Mouse (Mus musculus): Measurements from ENCODE around the gene Cyb561d2. TPM values are rescaled to one million over a fixed set of nuclear protein-coding genes. Genes with fewer than 3 reads are reported as not detected.
A peak's percentile ranks its signal among the peaks of the same experiment; 100 is the strongest.

Gene Cyb561d2
- polyA plus RNA-seq, 1 experiment from 2014 or later: 34.7 TPM

DNA sequence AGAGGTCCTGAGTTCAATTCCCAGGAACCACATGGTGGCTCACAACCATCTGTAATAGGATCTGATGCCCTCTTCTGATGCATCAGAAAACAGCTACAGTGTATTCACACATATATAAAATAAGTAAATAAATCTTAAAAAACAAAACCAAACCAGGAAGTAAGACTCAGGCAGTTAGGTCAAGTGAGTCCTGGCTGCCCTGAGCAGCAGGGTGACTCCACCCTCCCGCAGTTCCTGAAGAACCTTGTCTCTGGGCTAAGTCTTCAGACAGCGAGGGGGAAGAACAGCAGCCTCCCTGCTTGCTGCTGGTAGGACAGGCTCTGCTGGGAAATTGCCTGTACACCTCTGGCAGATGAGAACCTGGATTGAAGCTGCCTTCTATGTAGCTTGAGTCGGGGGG is 14.4 kb upstream of the Cyb561d2 start:
- no peak for ATAC-seq
- 42% methylated on average over 3 of the region's 3 CpGs for WGBS
- TF ChIP-seq EP300 (IDR thresholded peaks at IDR 0.05) (no peak), CTCF (IDR thresholded peaks at IDR 0.05) (no peak)
- Histone ChIP-seq H3K27ac (ENCODE audit: low read length) (peak overlapping the region; percentile 99; the same call in 1 of the 2 replicates), H3K4me2 (replicated peaks; ENCODE audit: low read depth, low read length) (peak overlapping the region; percentile 78), H3K4me3 (ENCODE audit: low read depth, low read length) (peak overlapping the region; percentile 79; the same call in 1 of the 2 replicates), H3K9me3 (ENCODE audit: low read length) (no peaks in the 10 kb centered on the region), H3K9ac (replicated peaks; ENCODE audit: low read depth) (no peak overlapping the region; the same call in 1 of the 2 replicates), H3K27me3 (replicated peaks; ENCODE audit: insufficient read depth, low read length) (no peaks in the 10 kb centered on the region), H3K4me1 (ENCODE audit: insufficient read depth, low read depth, low read length) (peaks cover 30% of the 10 kb centered on the region), H3K36me3 (ENCODE audit: insufficient read depth, low read length) (peaks cover 38% of the 10 kb centered on the region; the same call in 1 of the 2 replicates)
- DNase-seq (ENCODE audit: low spot score): peak; percentile 55

DNA sequence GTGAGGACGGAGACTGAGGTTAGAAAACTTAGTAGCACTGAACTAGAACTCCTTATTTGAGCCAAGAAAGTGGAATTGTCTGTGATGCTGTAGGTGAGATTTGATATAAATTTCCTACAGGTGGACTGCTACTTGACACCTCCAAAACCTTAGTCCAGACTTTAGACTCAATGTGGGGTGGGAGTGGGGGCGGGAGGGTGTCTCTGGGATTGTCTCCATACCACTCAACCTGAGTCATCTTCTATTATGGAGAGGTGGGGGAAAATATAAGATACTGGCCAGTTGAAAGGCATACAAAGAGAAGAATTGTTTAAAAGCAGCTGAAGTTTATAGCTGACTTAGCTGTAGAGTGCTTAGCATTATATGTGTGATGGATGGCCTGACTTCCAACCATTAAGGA is 13.7 kb upstream of the Cyb561d2 start:
- Histone ChIP-seq H3K27ac (ENCODE audit: low read length) (peak overlapping the region; percentile 99), H3K36me3 (ENCODE audit: insufficient read depth, low read length) (peaks cover 34% of the 10 kb centered on the region; the same call in 1 of the 2 replicates), H3K4me1 (ENCODE audit: insufficient read depth, low read depth, low read length) (peaks cover 36% of the 10 kb centered on the region), H3K9ac (replicated peaks; ENCODE audit: low read depth) (peak overlapping the region; percentile 72), H3K4me3 (ENCODE audit: low read depth, low read length) (peak overlapping the region; percentile 79), H3K9me3 (ENCODE audit: low read length) (no peaks in the 10 kb centered on the region), H3K4me2 (replicated peaks; ENCODE audit: low read depth, low read length) (peak overlapping the region; percentile 78), H3K27me3 (replicated peaks; ENCODE audit: insufficient read depth, low read length) (no peaks in the 10 kb centered on the region)
- ATAC-seq: no peak
- WGBS: 30% methylated on average over 2 of the region's 2 CpGs
- TF ChIP-seq EP300 (IDR thresholded peaks at IDR 0.05) (no peak), CTCF (IDR thresholded peaks at IDR 0.05) (no peak)
- no peak for DNase-seq (ENCODE audit: low spot score)

DNA sequence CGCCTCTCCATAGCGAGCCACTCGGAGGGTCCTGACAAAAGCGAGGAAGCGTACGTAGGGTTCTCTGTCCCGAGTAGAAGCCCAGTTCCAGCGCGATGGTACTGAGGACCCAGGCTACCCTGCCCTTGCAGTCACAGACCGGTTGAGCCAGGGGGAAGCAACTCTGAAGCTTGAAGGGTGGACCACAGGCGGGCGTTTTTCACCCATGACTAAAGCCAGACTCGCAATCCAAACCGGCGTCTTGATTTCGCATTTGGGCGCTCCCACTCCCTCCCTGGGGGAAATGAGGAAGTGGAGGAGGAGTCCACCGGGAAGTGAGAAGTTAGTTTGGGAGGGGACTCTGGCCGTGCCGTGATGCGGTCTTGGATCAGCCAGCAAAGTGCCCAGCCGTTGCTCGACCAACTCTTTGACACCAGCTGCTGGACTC is 13.1 kb upstream of the Cyb561d2 start:
- peak overlapping the region; percentile 79 for H3K4me3 ChIP-seq (ENCODE audit: low read depth, low read length)
- no peaks in the 10 kb centered on the region for H3K27me3 ChIP-seq (replicated peaks; ENCODE audit: insufficient read depth, low read length)
- TF ChIP-seq EP300 (IDR thresholded peaks at IDR 0.05) (0 out of 2 replicates have a peak, but pooled peaks have one; percentile 17), CTCF (IDR thresholded peaks at IDR 0.05) (0 out of 2 replicates have a peak, but pooled peaks have one; percentile 24)
- peaks cover 30% of the 10 kb centered on the region; the same call in 1 of the 2 replicates for H3K36me3 ChIP-seq (ENCODE audit: insufficient read depth, low read length)
- under 1% methylated on average over 22 of the region's 23 CpGs for WGBS
- peaks cover 36% of the 10 kb centered on the region for H3K4me1 ChIP-seq (ENCODE audit: insufficient read depth, low read depth, low read length)
- H3K4me2 ChIP-seq (replicated peaks; ENCODE audit: low read depth, low read length): peak overlapping the region; percentile 78
- ATAC-seq (peak; percentile 29), DNase-seq (ENCODE audit: low spot score) (peak; percentile 96)
- no peaks in the 10 kb centered on the region for H3K9me3 ChIP-seq (ENCODE audit: low read length)
- H3K9ac ChIP-seq (replicated peaks; ENCODE audit: low read depth): peak overlapping the region; percentile 72
- H3K27ac ChIP-seq (ENCODE audit: low read length): peak overlapping the region; percentile 99

DNA sequence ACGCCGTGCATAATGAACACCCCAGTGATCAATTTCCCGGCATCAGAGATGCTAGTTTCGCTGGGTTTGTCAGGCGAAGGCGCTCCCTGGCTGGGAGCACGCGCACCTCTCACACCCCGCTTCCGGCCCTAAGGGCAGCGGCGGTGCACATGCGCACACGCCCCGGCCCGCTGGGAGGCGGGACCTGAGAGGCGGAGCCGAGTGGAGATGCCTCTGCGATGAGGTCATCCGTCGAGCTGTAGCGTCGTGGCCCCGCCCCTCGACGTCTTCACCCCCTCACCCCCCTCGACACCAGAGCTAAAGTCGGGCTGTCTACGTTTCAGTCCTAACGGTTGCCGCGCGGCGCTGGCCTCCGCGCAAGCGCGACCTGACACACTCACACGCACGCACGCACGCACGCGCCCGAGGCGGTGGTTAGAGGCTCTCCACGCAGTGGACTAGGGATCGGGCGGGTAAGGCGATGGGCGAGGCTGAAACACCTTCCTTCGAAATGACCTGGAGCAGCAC is 12.4 kb upstream of the Cyb561d2 start:
- peaks cover 36% of the 10 kb centered on the region for H3K4me1 ChIP-seq (ENCODE audit: insufficient read depth, low read depth, low read length)

DNA sequence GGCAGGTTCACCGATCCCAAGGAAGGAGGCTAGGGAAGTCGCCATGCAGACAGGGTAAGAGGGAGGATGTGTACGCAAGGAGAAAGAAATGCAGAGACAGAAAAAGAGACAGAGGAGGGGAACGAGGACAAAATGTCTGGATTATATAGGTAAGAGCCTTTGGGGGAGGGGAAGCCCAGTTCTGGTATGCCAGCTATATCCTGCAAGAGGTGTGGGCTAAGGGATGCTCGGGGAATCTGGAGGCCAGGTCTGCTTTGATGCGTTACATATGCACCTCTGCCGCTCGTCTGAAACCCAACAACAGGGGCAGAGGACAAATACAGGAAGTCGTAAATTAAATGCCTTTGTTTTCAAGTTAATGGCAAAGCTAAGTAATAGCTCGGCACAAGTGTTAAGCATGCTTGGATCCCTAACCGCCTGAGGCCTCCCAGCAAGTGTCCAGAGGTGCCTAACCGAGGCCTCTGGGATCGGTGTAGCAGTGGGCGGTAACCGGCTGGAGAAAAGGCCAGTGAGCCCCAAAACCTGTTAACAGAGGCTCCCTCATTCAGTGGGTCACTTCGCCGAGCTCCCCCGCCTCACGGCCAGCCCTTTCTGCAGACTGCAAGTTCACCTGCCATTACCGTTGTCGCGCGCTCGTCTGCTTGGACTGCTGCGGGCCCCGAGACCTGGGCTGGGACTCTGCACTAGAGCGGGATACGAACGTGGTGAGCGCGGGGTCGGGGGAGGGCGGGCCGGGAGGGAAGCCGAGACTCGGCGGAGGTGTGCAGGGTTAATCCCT is 11.7 kb upstream of the Cyb561d2 start:
- Histone ChIP-seq H3K27me3 (replicated peaks; ENCODE audit: insufficient read depth, low read length) (no peaks in the 10 kb centered on the region), H3K9me3 (ENCODE audit: low read length) (no peaks in the 10 kb centered on the region), H3K4me2 (replicated peaks; ENCODE audit: low read depth, low read length) (peak overlapping the region; percentile 78), H3K4me1 (ENCODE audit: insufficient read depth, low read depth, low read length) (peaks cover 36% of the 10 kb centered on the region), H3K4me3 (ENCODE audit: low read depth, low read length) (peak overlapping the region; percentile 79), H3K36me3 (ENCODE audit: insufficient read depth, low read length) (peaks cover 18% of the 10 kb centered on the region; the same call in 1 of the 2 replicates), H3K9ac (replicated peaks; ENCODE audit: low read depth) (peak overlapping the region; percentile 23; the same call in 1 of the 2 replicates), H3K27ac (ENCODE audit: low read length) (peak overlapping the region; percentile 82)
- DNase-seq (ENCODE audit: low spot score) (no peak), ATAC-seq (peak; percentile 14)
- TF ChIP-seq EP300 (IDR thresholded peaks at IDR 0.05) (no peak), CTCF (IDR thresholded peaks at IDR 0.05) (no peak)
- 5% methylated on average over 36 of the region's 37 CpGs for WGBS

More for the DNA sequence above, 12.4 kb upstream of the Cyb561d2 start:
- 3% methylated on average over 50 of the region's 53 CpGs for WGBS
- Histone ChIP-seq H3K4me3 (ENCODE audit: low read depth, low read length) (peak overlapping the region; percentile 79), H3K4me2 (replicated peaks; ENCODE audit: low read depth, low read length) (peak overlapping the region; percentile 78), H3K27me3 (replicated peaks; ENCODE audit: insufficient read depth, low read length) (no peaks in the 10 kb centered on the region), H3K9me3 (ENCODE audit: low read length) (no peaks in the 10 kb centered on the region), H3K9ac (replicated peaks; ENCODE audit: low read depth) (peak overlapping the region; percentile 72), H3K27ac (ENCODE audit: low read length) (peak overlapping the region; percentile 99), H3K36me3 (ENCODE audit: insufficient read depth, low read length) (peaks cover 24% of the 10 kb centered on the region; the same call in 1 of the 2 replicates)
- ATAC-seq: peak; percentile 90
- TF ChIP-seq EP300 (IDR thresholded peaks at IDR 0.05): no peak; the same call in 1 of the 2 replicates
- TF ChIP-seq CTCF (IDR thresholded peaks at IDR 0.05): peak; percentile 44; the same call in 1 of the 2 replicates
- DNase-seq (ENCODE audit: low spot score): peak; percentile 99
